Mouse (Mus musculus): Measurements from ENCODE around the gene Mcf2. TPM values are rescaled to one million over a fixed set of nuclear protein-coding genes. Genes with fewer than 3 reads are reported as not detected.
A peak's percentile ranks its signal among the peaks of the same experiment; 100 is the strongest.

Gene Mcf2
- 0.14 and 0.46 TPM in 2 replicates for polyA plus RNA-seq (2015; fragmentation: Nextera tagmentation; extraction: Ambion mirVana)

- no peaks in the 10 kb centered on the region; the same call in 1 of the 2 replicates for H3K27me3 ChIP-seq (replicated peaks)
- no peaks in the 10 kb centered on the region for H3K36me3 ChIP-seq
- no peaks in the 10 kb centered on the region for H3K4me1 ChIP-seq (replicated peaks)
- peak within 1 kb of the TSS; percentile 33 for H3K4me3 ChIP-seq (replicated peaks)
- no peak within 1 kb of the TSS for H3K9ac ChIP-seq
- H3K9me3 ChIP-seq, result no peaks in the 10 kb centered on the region
- WGBS, result 24% methylated on average over 28 of the region's 28 CpGs
- no peak within 1 kb of the TSS for H3K27ac ChIP-seq
- peak; percentile 56 for ATAC-seq
- H3K4me2 ChIP-seq (replicated peaks), result peak within 1 kb of the TSS; percentile 82
Measured at GRCm38 (mm10) chrX:60178744-60179458, at the start of gene Mcf2. TSS of gene Mcf2 (minus strand) at chrX:60179089.

DNA sequence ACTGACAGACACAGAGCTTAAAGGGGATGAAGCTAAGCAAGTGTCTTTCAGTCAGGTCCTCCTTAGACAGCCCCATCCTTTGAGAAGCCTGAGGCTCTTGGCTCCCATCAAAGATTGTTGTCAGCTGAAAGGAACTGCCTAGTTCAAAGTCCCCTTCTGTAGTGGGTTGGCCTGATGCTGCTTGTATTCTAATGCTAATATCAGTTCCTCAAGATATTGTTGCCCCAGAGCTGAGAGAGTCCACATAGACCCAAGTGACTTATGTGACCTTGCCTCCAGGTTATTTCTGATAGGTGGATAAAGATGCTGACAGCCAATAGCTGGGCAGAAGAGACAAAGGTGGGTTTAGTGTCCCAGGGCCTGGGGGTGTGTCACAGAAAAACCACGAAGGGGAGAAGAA, 8.8 kb upstream of the Mcf2 start:
- 20% methylated on average over 1 of the region's 1 CpGs for WGBS
- Histone ChIP-seq H3K9me3 (no peaks in the 10 kb centered on the region), H3K4me2 (replicated peaks) (no peak overlapping the region), H3K4me3 (replicated peaks) (no peak overlapping the region), H3K27ac (no peak overlapping the region), H3K27me3 (replicated peaks) (no peaks in the 10 kb centered on the region), H3K36me3 (no peaks in the 10 kb centered on the region), H3K4me1 (replicated peaks) (no peaks in the 10 kb centered on the region), H3K9ac (no peak overlapping the region)
- ATAC-seq, result no peak

DNA sequence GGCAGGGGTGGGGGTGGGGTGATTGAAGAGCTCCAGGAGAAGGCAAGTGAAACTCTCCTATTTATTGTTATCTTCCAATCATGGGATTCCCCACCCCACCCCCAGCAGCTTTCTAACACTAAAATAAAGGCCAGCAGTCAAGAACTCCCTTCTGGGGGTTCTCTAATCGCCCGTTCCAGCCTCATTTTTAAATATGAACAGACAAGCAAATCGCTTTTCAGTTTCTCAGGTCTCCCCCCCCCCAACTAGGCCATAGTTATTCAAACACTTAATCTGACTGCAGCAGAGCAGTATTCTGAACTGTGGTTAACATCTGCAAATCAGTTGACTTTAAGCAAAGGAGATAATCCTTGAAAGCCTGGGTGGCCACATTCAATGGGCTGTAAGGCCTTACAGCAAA, 3.7 kb upstream of the Mcf2 start:
- ATAC-seq, result no peak
- H3K9me3 ChIP-seq, result no peaks in the 10 kb centered on the region
- 42% methylated on average over 3 of the region's 3 CpGs for WGBS
- H3K9ac ChIP-seq, result no peak overlapping the region
- no peaks in the 10 kb centered on the region for H3K4me1 ChIP-seq (replicated peaks)
- no peak overlapping the region for H3K4me3 ChIP-seq (replicated peaks)
- no peaks in the 10 kb centered on the region; the same call in 1 of the 2 replicates for H3K27me3 ChIP-seq (replicated peaks)
- no peaks in the 10 kb centered on the region for H3K36me3 ChIP-seq
- H3K4me2 ChIP-seq (replicated peaks), result no peak overlapping the region
- no peak overlapping the region for H3K27ac ChIP-seq

DNA sequence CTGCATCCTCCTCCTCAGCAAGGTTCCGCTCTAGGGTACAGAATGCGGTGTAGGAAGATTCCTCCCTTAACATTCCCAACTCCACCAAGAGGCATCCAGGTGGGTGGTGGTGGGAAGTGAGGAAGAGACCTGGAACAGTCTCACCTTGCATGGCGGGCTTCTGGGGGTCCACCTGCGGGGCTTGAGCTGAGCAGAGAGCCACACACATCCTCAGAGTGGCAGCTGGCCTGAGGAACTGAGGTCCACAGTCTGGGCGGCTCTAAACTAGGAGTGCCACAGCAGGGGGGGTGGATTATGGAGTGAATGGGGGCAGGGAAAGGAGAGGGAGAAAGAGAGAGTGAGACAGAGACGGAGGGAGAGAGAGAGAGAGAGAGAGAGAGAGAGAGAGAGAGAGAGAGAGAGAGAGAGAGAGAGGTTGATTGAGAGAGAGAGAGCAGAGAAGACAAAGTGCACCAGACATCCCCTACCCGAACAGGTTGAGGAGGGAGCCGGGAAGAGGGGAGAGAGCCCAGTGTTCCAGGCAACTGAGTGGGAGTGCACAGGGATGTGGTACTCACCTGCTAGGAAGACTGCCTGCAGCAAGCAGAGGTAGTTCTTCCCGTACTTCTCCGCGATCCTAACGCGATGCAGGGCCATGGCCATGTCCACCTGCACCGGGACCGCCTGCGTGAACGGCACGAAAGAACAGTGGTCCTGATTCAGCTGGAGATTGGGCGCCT, 705 bp downstream of the Mcf2 start:
- ATAC-seq, result 0 out of 2 replicates have a peak, but pooled peaks have one; percentile 23
- Histone ChIP-seq H3K36me3 (no peaks in the 10 kb centered on the region), H3K4me3 (replicated peaks) (peak overlapping the region; percentile 33), H3K9ac (no peak overlapping the region), H3K9me3 (no peaks in the 10 kb centered on the region), H3K4me1 (replicated peaks) (no peaks in the 10 kb centered on the region), H3K4me2 (replicated peaks) (peak overlapping the region; percentile 82), H3K27ac (no peak overlapping the region), H3K27me3 (replicated peaks) (no peaks in the 10 kb centered on the region; the same call in 1 of the 2 replicates)
- 16% methylated on average over 19 of the region's 19 CpGs for WGBS

GRCm38 (mm10) chrX:60170106-60170505, 8.8 kb downstream of the Mcf2 start:
- Histone ChIP-seq H3K4me3 (replicated peaks) (no peak overlapping the region), H3K27ac (no peak overlapping the region), H3K4me1 (replicated peaks) (no peaks in the 10 kb centered on the region), H3K9me3 (no peaks in the 10 kb centered on the region), H3K4me2 (replicated peaks) (no peak overlapping the region), H3K36me3 (no peaks in the 10 kb centered on the region), H3K27me3 (replicated peaks) (no peaks in the 10 kb centered on the region), H3K9ac (no peak overlapping the region)
- 89% methylated on average over 5 of the region's 5 CpGs for WGBS
- no peak for ATAC-seq

DNA sequence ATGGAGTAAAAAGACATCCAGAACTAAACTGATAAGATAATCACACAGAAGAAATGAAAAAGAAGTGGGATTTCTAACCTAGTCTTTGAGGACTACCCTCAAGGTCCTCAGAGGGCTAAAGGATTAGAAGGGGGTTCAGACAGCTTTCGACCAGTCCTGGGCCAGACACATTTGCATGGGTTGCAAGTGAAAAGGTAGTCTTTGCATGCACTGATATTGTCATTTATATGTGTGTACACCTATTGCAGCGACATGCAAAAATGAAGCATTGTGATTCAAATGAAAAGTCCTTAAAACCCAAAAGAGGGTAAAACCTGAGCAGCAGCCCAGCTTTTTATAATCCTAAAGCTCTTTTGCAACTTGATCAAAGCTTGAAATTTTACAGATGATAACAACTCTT, 9.4 kb downstream of the Mcf2 start:
- no peak overlapping the region for H3K4me3 ChIP-seq (replicated peaks)
- ATAC-seq, result no peak
- H3K9ac ChIP-seq, result no peak overlapping the region
- H3K4me1 ChIP-seq (replicated peaks), result no peaks in the 10 kb centered on the region
- no peaks in the 10 kb centered on the region for H3K27me3 ChIP-seq (replicated peaks)
- no peaks in the 10 kb centered on the region for H3K36me3 ChIP-seq
- no peak overlapping the region for H3K4me2 ChIP-seq (replicated peaks)
- WGBS, result 79% methylated on average over 2 of the region's 2 CpGs
- no peaks in the 10 kb centered on the region for H3K9me3 ChIP-seq
- no peak overlapping the region for H3K27ac ChIP-seq

DNA sequence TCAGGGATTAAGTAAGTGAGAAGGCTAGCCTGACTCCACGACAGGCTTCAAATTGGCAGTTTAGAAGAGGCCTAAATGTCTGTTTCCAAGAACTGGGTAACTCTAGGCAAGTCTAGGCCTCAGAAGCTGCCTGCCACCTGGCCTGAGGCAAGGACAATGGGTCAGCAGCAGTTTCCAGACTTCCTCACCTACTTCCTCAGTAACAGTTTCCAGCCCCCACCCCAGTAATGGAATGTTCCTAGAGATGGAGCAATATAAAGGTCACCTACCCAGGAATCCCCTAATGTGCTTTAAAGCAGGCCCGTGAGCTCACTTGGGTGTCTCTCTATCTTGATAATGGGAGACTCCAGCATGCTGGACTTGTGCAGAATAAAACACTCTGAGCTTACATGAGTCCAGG, 10.1 kb downstream of the Mcf2 start:
- ATAC-seq, result no peak
- WGBS, result 68% methylated on average over 2 of the region's 2 CpGs
- Histone ChIP-seq H3K27me3 (replicated peaks) (no peaks in the 10 kb centered on the region), H3K4me3 (replicated peaks) (no peak overlapping the region), H3K4me2 (replicated peaks) (no peak overlapping the region), H3K4me1 (replicated peaks) (no peaks in the 10 kb centered on the region), H3K9me3 (no peaks in the 10 kb centered on the region), H3K9ac (no peak overlapping the region), H3K27ac (no peak overlapping the region), H3K36me3 (no peaks in the 10 kb centered on the region)

DNA sequence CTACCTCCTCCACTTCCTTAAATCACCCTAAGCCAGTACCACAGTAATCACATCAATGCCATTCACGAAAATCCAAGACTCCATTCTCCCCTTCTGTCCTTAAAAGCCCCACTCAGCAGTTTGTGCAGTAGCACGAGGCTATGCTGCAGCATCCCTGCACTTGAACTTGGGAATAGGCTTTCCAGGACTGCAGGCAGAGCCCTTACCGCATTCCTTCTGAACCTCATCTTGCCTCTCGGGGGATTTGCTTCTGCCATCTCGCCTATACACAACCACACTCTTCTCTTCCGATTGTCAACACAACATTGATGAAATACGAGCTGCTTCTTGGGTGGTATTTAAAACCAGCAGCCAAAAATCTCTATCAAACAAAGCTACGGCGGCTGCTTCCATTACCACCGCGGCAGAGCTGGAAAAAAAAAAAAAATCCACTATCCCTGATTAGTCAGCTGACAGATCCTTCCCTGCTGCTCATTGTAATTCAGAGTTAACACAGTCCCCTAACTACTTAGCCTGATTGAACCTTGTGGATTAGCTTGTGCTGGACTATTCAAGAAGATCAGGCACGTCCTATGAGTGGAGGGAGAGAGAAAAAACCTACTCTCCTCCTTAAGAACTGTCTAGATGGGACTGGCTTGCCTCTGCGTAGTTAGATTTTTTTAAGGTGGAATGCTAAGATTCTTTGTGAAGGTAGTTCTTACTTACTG, 31.5 kb downstream of the Mcf2 start:
- 27% methylated on average over 13 of the region's 13 CpGs for WGBS
- Histone ChIP-seq H3K36me3 (no peaks in the 10 kb centered on the region), H3K9me3 (no peaks in the 10 kb centered on the region), H3K4me2 (replicated peaks) (peak overlapping the region; percentile 38), H3K27ac (no peak overlapping the region), H3K4me3 (replicated peaks) (no peak overlapping the region), H3K27me3 (replicated peaks) (no peaks in the 10 kb centered on the region), H3K4me1 (replicated peaks) (no peaks in the 10 kb centered on the region), H3K9ac (no peak overlapping the region)
- ATAC-seq, result no peak

DNA sequence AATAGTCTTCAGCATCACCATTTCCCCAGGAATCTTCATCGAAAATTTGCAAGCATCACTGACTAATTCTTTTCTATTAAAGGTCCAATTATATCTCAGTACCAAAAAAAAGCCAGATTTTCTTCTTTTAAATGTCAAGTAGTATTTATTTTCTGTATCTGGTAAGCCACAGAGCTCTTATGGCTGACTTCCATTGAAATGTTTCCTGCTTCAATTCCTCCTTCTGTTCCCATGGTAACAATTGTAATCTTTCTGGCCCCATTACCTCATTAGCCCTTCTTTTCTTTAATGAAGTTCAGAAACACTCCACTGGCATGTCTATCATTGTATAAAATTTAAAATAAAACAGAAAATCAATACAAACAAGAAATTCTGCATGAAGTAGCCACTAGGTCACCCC, 103.5 kb downstream of the Mcf2 start:
- Histone ChIP-seq H3K9ac (no peak overlapping the region), H3K4me3 (replicated peaks) (no peak overlapping the region), H3K4me2 (replicated peaks) (no peak overlapping the region), H3K4me1 (replicated peaks) (no peaks in the 10 kb centered on the region), H3K27me3 (replicated peaks) (no peaks in the 10 kb centered on the region), H3K36me3 (no peaks in the 10 kb centered on the region), H3K27ac (no peak overlapping the region), H3K9me3 (no peaks in the 10 kb centered on the region)
- 88% methylated on average over 1 of the region's 1 CpGs for WGBS
- ATAC-seq, result no peak

DNA sequence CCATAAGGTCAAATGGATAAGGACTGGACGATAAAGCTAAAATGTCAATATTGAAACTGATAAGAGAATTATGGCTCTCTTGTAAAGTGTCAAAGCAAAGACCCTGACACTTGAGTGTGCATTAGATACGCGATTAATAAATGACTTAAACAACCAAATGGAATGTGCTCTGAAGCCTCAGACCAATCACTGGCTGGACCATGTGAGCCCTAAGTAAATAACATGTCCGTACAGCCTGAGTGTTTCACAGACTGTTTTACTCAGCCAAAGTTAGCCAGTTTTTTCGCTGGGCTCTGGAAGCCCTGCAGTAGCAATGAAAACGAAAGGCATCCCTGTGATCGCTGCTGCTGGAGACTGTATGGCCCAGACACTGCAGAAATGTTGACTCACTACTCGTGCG, 123.7 kb downstream of the Mcf2 start:
- Histone ChIP-seq H3K9me3 (no peaks in the 10 kb centered on the region), H3K4me1 (replicated peaks) (no peaks in the 10 kb centered on the region), H3K4me3 (replicated peaks) (no peak overlapping the region), H3K27ac (no peak overlapping the region), H3K27me3 (replicated peaks) (no peaks in the 10 kb centered on the region), H3K9ac (no peak overlapping the region), H3K36me3 (no peaks in the 10 kb centered on the region), H3K4me2 (replicated peaks) (no peak overlapping the region)
- 48% methylated on average over 9 of the region's 9 CpGs for WGBS
- peak; percentile 98 for ATAC-seq

- H3K9ac ChIP-seq, result no peak overlapping the region
- peak; percentile 73 for ATAC-seq
- no peaks in the 10 kb centered on the region for H3K4me1 ChIP-seq (replicated peaks)
- no peak overlapping the region for H3K27ac ChIP-seq
- H3K4me3 ChIP-seq (replicated peaks), result no peak overlapping the region
- no peak overlapping the region for H3K4me2 ChIP-seq (replicated peaks)
- 72% methylated on average over 1 of the region's 1 CpGs for WGBS
- no peaks in the 10 kb centered on the region for H3K36me3 ChIP-seq
- H3K27me3 ChIP-seq (replicated peaks), result no peaks in the 10 kb centered on the region
- H3K9me3 ChIP-seq, result no peaks in the 10 kb centered on the region
Measured at GRCm38 (mm10) chrX:60054745-60055144, 124.1 kb downstream of the Mcf2 start.

- no peak overlapping the region for H3K27ac ChIP-seq
- no peaks in the 10 kb centered on the region for H3K27me3 ChIP-seq (replicated peaks)
- ATAC-seq, result no peak
- WGBS, result 20% methylated on average over 3 of the region's 3 CpGs
- H3K9me3 ChIP-seq, result no peaks in the 10 kb centered on the region
- no peak overlapping the region for H3K4me3 ChIP-seq (replicated peaks)
- no peaks in the 10 kb centered on the region for H3K36me3 ChIP-seq
- no peaks in the 10 kb centered on the region for H3K4me1 ChIP-seq (replicated peaks)
- H3K9ac ChIP-seq, result no peak overlapping the region
- H3K4me2 ChIP-seq (replicated peaks), result no peak overlapping the region
Measured at GRCm38 (mm10) chrX:60026654-60027053, 152.2 kb downstream of the Mcf2 start.
